Mouse (Mus musculus) E14TG2a.4 (cell line): ENCODE measurements around the gene Sbf1.

Experiments used
- CTCF ChIP-seq: conservative IDR thresholded peaks from 2 replicates; pipeline ENCODE4 v1.5.1; 2014; ENCODE audit warnings: low read length
- POU5F1 ChIP-seq: IDR thresholded peaks from 2 replicates; pipeline ENCODE4 v1.6.1; 2014; ENCODE audit warnings: low read length, borderline replicate concordance

GRCm38 (mm10) chr15:89358784-89359183, 43.7 kb upstream of the Sbf1 start:
- TF ChIP-seq CTCF, result no peak
- no peak for TF ChIP-seq POU5F1
